ENCODE assay signal across 17 mouse cellular contexts in genomic region chr15:38368291-38368690, GRCm38 (mm10).
"Had no signal": no experiment of that assay in that cellular context is flagged by ENCODE, and none has a peak within 500 bp of the region (broad histone marks: within the 10 kb centered on the region; RNA-seq: fewer than 3 reads in every experiment).

No protein-coding gene starts in this region.

- H3K9me3 ChIP-seq: liver, embryonic 13.5 days; liver, embryonic 15.5 days; lung, embryonic 15.5 days; midbrain, embryonic 13.5 days; midbrain, embryonic 15.5 days; neural tube, embryonic 12.5 days; stomach, embryonic 15.5 days had no signal

- H3K4me3 ChIP-seq: liver, embryonic 13.5 days; liver, embryonic 15.5 days; lung, embryonic 15.5 days; megakaryocyte, embryonic 14.5 days; midbrain, embryonic 13.5 days; midbrain, embryonic 15.5 days; neural tube, embryonic 12.5 days; stomach, embryonic 15.5 days had no signal

- ATAC-seq: liver, postnatal 0 days; midbrain, embryonic 13.5 days; midbrain, embryonic 15.5 days had no signal

- H3K4me2 ChIP-seq: liver, embryonic 11.5 days; liver, embryonic 13.5 days; liver, embryonic 15.5 days; lung, embryonic 15.5 days; midbrain, embryonic 11.5 days; midbrain, embryonic 13.5 days; midbrain, embryonic 15.5 days; neural tube, embryonic 12.5 days; stomach, embryonic 15.5 days had no signal

- H3K36me3 ChIP-seq: liver, embryonic 13.5 days; liver, embryonic 15.5 days; lung, embryonic 15.5 days; midbrain, embryonic 13.5 days; midbrain, embryonic 15.5 days; neural tube, embryonic 12.5 days; stomach, embryonic 15.5 days had no signal

- H3K9ac ChIP-seq: liver, embryonic 13.5 days; liver, embryonic 15.5 days; liver, postnatal 0 days; lung, embryonic 15.5 days; midbrain, embryonic 13.5 days; midbrain, embryonic 15.5 days; neural tube, embryonic 12.5 days; stomach, embryonic 15.5 days had no signal

- H3K27me3 ChIP-seq: liver, embryonic 13.5 days; liver, embryonic 15.5 days; lung, embryonic 15.5 days; midbrain, embryonic 13.5 days; midbrain, embryonic 15.5 days; neural tube, embryonic 12.5 days; stomach, embryonic 15.5 days had no signal

- H3K4me1 ChIP-seq: liver, embryonic 13.5 days; midbrain, embryonic 13.5 days; midbrain, embryonic 15.5 days; neural tube, embryonic 12.5 days; stomach, embryonic 15.5 days had no signal

- H3K27ac ChIP-seq: liver, embryonic 13.5 days; liver, embryonic 15.5 days; lung, embryonic 15.5 days; macrophage; midbrain, embryonic 13.5 days; midbrain, embryonic 15.5 days; neural tube, embryonic 12.5 days; stomach, embryonic 15.5 days; stomach, postnatal 0 days had no signal

- DNase-seq: liver, embryonic 13.5 days; liver, postnatal 0 days; right cerebral cortex, postnatal 14 days; thymus, adult 2 months; thymus, postnatal 25 days; thymus, postnatal 4 days had no signal
